Mouse (Mus musculus): ENCODE data around the gene Sgsm3. TPM values are rescaled to one million over a fixed set of nuclear protein-coding genes. Genes with fewer than 3 reads are reported as not detected.
A peak's percentile ranks its signal among the peaks of the same experiment; 100 is the strongest.

Sgsm3 gene
- polyA plus RNA-seq, 1 experiment from 2014 or later, result 38.8 TPM

DNA sequence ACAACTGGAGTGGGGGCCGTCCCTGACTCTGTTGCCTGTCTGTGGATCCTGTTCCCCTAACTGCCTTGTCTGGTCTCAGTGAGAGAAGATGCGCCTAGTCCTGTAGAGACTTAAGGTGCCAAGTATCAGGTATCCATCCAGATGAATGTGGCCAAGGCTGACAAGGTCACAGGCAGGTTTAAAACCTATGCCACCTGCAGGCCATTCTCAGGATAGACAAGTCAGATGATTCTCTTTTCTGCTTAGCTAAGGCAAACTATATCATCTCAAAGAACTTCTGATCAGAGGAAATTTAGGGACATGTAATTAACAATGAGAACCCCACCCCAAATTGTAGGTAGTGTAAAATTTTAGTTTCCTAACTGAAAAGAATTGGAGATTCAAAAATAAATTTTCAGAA, 83.4 kb downstream of the Sgsm3 start:
- H3K27ac ChIP-seq (replicated peaks), result no peak overlapping the region
- H3K36me3 ChIP-seq, result no peaks in the 10 kb centered on the region
- H3K4me1 ChIP-seq, result peaks cover 12% of the 10 kb centered on the region
- H3K27me3 ChIP-seq (ENCODE audit: low read depth, poor library complexity, severe bottlenecking), result no peaks in the 10 kb centered on the region
- no peak overlapping the region for H3K4me3 ChIP-seq
- no peaks in the 10 kb centered on the region for H3K9me3 ChIP-seq (replicated peaks)
- DNase-seq (ENCODE audit: low spot score), result no peak
- 90% methylated on average over 2 of the region's 2 CpGs for WGBS

Small RNA genes lying within 50 kb of the gene (microRNA-seq; reads per million reads assigned to microRNA genes)
- gene Mir5113, result 23.0 reads per million, percentile 33 among the genes with 10 or more reads in this experiment

Other genes with a start within 250 kb of the Sgsm3 start
- 202 and 228 TPM in 2 replicates for gene Adsl, start 29.3 kb upstream of the Sgsm3 start, polyA plus RNA-seq (2016; fragmentation: Nextera tagmentation; extraction: Ambion mirVana)
- 20.5 and 23.0 TPM in 2 replicates for gene Mrtfa, start 213.0 kb downstream of the Sgsm3 start, polyA plus RNA-seq (2016; fragmentation: Nextera tagmentation; extraction: Ambion mirVana)

All from midbrain, embryonic 10.5 days (tissue).